Mouse (Mus musculus) limb, embryonic 14.5 days (tissue): ENCODE measurements around the gene Szrd1. TPM values are rescaled to one million over a fixed set of nuclear protein-coding genes. Genes with fewer than 3 reads are reported as not detected.
A peak's percentile ranks its signal among the peaks of the same experiment; 100 is the strongest.

Experiments
- ATAC-seq: fragments of 200-750 bp; cut with Nextera tagmentation; 2 replicates; pipeline ENCODE4 v1.8.0; 2017; ENCODE audit warnings: low read depth, moderate number of reproducible peaks, moderate TSS enrichment; ENCODE audit not compliant: low FRiP score
- DNase-seq: peaks from one replicate; pipeline ENCODE4 v3.0.0-alpha.2; 2015; ENCODE audit warnings: low spot score
- H3K27ac ChIP-seq: fragments of 300-500 bp; sonication (generic); replicated peaks from 2 replicates; pipeline ENCODE4 v1.5.1; 2014; ENCODE audit warnings: low read depth, mild to moderate bottlenecking, low read length, moderate library complexity, mixed read lengths
- H3K27me3 ChIP-seq: fragments of 300-500 bp; sonication (generic); 2 replicates; pipeline ENCODE4 v1.6.1; 2014; ENCODE audit warnings: low read length, mixed read lengths; ENCODE audit not compliant: control insufficient read depth, insufficient read depth
- H3K36me3 ChIP-seq: fragments of 300-500 bp; sonication (generic); 2 replicates; pipeline ENCODE4 v1.6.1; 2014; ENCODE audit warnings: mild to moderate bottlenecking, low read length, moderate library complexity, mixed read lengths; ENCODE audit not compliant: control insufficient read depth, insufficient read depth
- H3K4me1 ChIP-seq: fragments of 300-500 bp; sonication (generic); 2 replicates; pipeline ENCODE4 v1.6.1; 2014; ENCODE audit warnings: antibody characterized with exemption, low read length, mixed read lengths; ENCODE audit not compliant: control insufficient read depth, insufficient read depth
- H3K4me2 ChIP-seq: fragments of 300-500 bp; sonication (generic); replicated peaks from 2 replicates; pipeline ENCODE4 v1.6.1; 2014; ENCODE audit warnings: low read depth, mild to moderate bottlenecking, low read length, moderate library complexity; ENCODE audit not compliant: severe bottlenecking
- H3K4me3 ChIP-seq: fragments of 300-500 bp; sonication (generic); replicated peaks from 2 replicates; pipeline ENCODE4 v1.5.1; 2014; ENCODE audit warnings: low read length
- H3K9ac ChIP-seq: fragments of 300-500 bp; sonication (generic); 2 replicates; pipeline ENCODE4 v1.6.1; 2014; ENCODE audit warnings: mild to moderate bottlenecking, low read depth, low read length, moderate library complexity; ENCODE audit not compliant: severe bottlenecking
- H3K9me3 ChIP-seq: fragments of 300-500 bp; sonication (generic); 2 replicates; pipeline ENCODE4 v1.6.1; 2016; ENCODE audit warnings: low read length; ENCODE audit not compliant: control insufficient read depth
- POLR2A ChIP-seq: fragments of 200-500 bp; IDR thresholded peaks from 2 replicates; pipeline ENCODE4 v1.8.0; 2012; ENCODE audit warnings: inconsistent platforms, mild to moderate bottlenecking, moderate library complexity, borderline replicate concordance; ENCODE audit not compliant: insufficient read depth, insufficient read length; ENCODE audit errors: extremely low read depth
- WGBS: fragments of 180-500 bp; shearing (Covaris S2); extraction: QIAGEN DNeasy Blood & Tissue Kit; methylation state at CpG from one replicate; pipeline ENCODE4 v1.1.7; 2014; 5-methylcytosine and 5-hydroxymethylcytosine counted together
- polyA plus RNA-seq, 2 experiments: library from polyadenylated mRNA; depleted of rRNA in 1 of 2; stranded (reverse) in 1 of 2; unstranded in 1 of 2; fragments of >200 nt; fragmentation: Nextera tagmentation in 1 of 2; extraction: Ambion mirVana in 1 of 2; gene quantifications; 2 replicates each; pipeline versions ENCODE4 v1.2.1 to v1.2.3; 2012 to 2014

Gene Szrd1
- polyA plus RNA-seq, 2 experiments: 38.6 to 63.7 TPM

GRCm38 (mm10) chr4:141113831-141114230 lies 25.7 kb downstream of the Szrd1 start:
- Histone ChIP-seq H3K36me3 (peaks cover 82% of the 10 kb centered on the region), H3K27ac (no peak overlapping the region; the same call in 1 of the 2 replicates), H3K4me2 (no peak overlapping the region), H3K4me3 (no peak overlapping the region), H3K4me1 (no peaks in the 10 kb centered on the region), H3K27me3 (no peaks in the 10 kb centered on the region), H3K9ac (no peak overlapping the region), H3K9me3 (0 out of 2 replicates have a peak, but pooled peaks cover 8% of the 10 kb centered on the region)
- WGBS: 76% methylated on average over 7 of the region's 7 CpGs
- ATAC-seq: no peak
- no peak for TF ChIP-seq POLR2A
- peak; percentile 6 for DNase-seq

- TF ChIP-seq POLR2A: no peak
- no peak overlapping the region for H3K4me2 ChIP-seq
- DNase-seq (peak; percentile 11), ATAC-seq (no peak)
- no peaks in the 10 kb centered on the region for H3K27me3 ChIP-seq
- no peaks in the 10 kb centered on the region for H3K4me1 ChIP-seq
- H3K4me3 ChIP-seq: no peak overlapping the region
- peaks cover 30% of the 10 kb centered on the region for H3K36me3 ChIP-seq
- H3K9me3 ChIP-seq: 0 out of 2 replicates have a peak, but pooled peaks cover 8% of the 10 kb centered on the region
- WGBS: 45% methylated on average over 10 of the region's 10 CpGs
- no peak overlapping the region for H3K27ac ChIP-seq
- H3K9ac ChIP-seq: no peak overlapping the region
Observed at GRCm38 (mm10) chr4:141108196-141108732, 31.3 kb downstream of the Szrd1 start.

GRCm38 (mm10) chr4:141106526-141107183 lies 32.9 kb downstream of the Szrd1 start:
- Histone ChIP-seq H3K9ac (no peak overlapping the region), H3K4me3 (no peak overlapping the region), H3K27ac (no peak overlapping the region), H3K4me1 (no peaks in the 10 kb centered on the region), H3K9me3 (0 out of 2 replicates have a peak, but pooled peaks cover 8% of the 10 kb centered on the region), H3K4me2 (no peak overlapping the region), H3K27me3 (no peaks in the 10 kb centered on the region), H3K36me3 (peaks cover 15% of the 10 kb centered on the region)
- WGBS: 75% methylated on average over 16 of the region's 16 CpGs
- peak; percentile 54 for DNase-seq
- ATAC-seq: peak; percentile 51; the same call in 1 of the 2 replicates
- TF ChIP-seq POLR2A: no peak

GRCm38 (mm10) chr4:141101855-141102254 lies 37.7 kb downstream of the Szrd1 start:
- no peak for TF ChIP-seq POLR2A
- H3K4me1 ChIP-seq: no peaks in the 10 kb centered on the region
- 67% methylated on average over 6 of the region's 6 CpGs for WGBS
- ATAC-seq: no peak
- H3K4me2 ChIP-seq: no peak overlapping the region
- no peak overlapping the region for H3K9ac ChIP-seq
- H3K27ac ChIP-seq: no peak overlapping the region
- no peak for DNase-seq
- no peaks in the 10 kb centered on the region for H3K36me3 ChIP-seq
- no peaks in the 10 kb centered on the region for H3K9me3 ChIP-seq
- H3K4me3 ChIP-seq: no peak overlapping the region
- H3K27me3 ChIP-seq: no peaks in the 10 kb centered on the region

- Histone ChIP-seq H3K27me3 (no peaks in the 10 kb centered on the region), H3K4me1 (no peaks in the 10 kb centered on the region), H3K9me3 (no peaks in the 10 kb centered on the region), H3K36me3 (no peaks in the 10 kb centered on the region), H3K4me3 (no peak overlapping the region), H3K27ac (no peak overlapping the region), H3K4me2 (no peak overlapping the region), H3K9ac (no peak overlapping the region)
- ATAC-seq (no peak), DNase-seq (no peak)
- TF ChIP-seq POLR2A: no peak
- WGBS: 88% methylated on average over 9 of the region's 9 CpGs
Observed at GRCm38 (mm10) chr4:141101291-141101690, 38.3 kb downstream of the Szrd1 start.
